Mouse (Mus musculus): ENCODE results near the gene Mtm1. TPM values are rescaled to one million over a fixed set of nuclear protein-coding genes. Genes with fewer than 3 reads are reported as not detected.

Gene Mtm1
- 10 to 100 TPM; 12.0 to 12.7 TPM for total RNA-seq (2021)
- long read RNA-seq, experiment 1, transcript Mtm1-203 (15 exons, 3,379 nt), result major isoform, 5 of 9 reads
- long read RNA-seq, experiment 1, partial matches to known transcripts, result 1 of 9 reads
- long read RNA-seq, experiment 1, other reads (novel, unspliced or antisense), result 3 of 9 reads
- long read RNA-seq, experiment 2, transcript Mtm1-203 (15 exons, 3,379 nt), result major isoform, 9 of 11 reads
- long read RNA-seq, experiment 2, partial matches to known transcripts, result 2 of 11 reads
- long read RNA-seq, experiment 2, other reads (novel, unspliced or antisense), result 0 of 11 reads

DNA sequence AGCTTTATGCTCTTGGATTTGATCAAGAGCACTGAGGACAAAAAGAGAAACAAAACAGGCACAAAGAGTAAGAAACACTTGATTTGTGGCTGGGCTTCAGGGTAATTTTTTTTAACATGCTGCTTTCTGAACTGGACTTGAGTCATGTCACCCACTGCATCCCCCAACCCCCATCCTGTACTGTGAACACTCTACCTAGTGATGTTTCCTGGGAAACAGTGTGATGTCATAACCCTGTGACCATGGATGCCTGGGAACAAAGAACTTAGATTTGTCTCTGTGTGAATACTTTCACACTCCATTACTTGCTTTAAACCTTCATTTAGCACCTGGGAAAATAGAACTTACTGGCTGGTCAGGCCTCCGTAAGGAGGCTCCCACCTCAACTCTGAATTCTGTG lies at the start of gene Mtm1:
Gene Mtm1, plus strand, starts transcription at position 301 of the 400 bp plus-strand sequence.
- intact Hi-C loops (cut with DNase I), result loop anchor here (10.0 kb wide), 1 partner anchor 156 kb away; the partner anchor contains the start of gene Mamld1
- no peak for DNase-seq

DNA sequence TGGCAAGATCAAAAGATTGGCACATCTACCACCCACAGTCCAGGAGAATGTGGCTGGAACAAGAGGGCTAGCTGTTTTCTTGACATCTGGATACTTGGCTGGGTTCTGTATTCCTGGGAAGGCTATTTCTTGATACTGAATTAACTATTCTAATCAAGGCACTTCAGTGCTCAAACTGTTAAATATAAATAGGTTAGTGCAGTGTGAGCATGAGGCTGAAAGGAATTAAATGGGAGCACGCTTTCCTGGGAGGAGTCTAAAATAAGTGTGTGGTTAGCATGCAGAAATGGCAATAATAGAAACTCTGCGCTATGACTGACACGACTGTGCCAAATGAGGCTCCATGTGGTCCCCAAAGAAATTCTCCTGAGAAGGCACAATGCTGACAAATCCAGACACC lies 29.0 kb upstream of the Mtm1 start:
- intact Hi-C loops (cut with DNase I), result no loop called here
- DNase-seq, result no peak

DNA sequence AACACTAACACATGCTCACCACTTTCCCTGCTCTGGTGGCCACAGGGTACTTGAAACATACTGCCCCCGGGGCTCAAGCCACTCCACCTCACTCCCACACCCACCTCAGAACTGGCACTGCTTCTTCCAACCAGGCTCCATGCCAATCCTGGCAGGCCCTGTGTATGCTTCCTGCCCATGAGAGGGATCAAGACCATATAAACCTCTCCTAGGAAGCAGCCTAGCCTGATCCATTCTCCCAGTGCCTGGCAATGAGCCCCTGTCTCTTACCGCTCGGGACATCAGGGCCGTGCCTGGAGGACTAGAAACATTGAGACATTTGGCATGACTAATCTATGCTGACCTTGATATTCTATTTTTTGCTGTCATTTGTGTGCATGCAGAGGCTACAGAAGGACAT lies 26.9 kb upstream of the Mtm1 start:
- intact Hi-C loops (cut with DNase I), result no loop called here
- no peak for DNase-seq

DNA sequence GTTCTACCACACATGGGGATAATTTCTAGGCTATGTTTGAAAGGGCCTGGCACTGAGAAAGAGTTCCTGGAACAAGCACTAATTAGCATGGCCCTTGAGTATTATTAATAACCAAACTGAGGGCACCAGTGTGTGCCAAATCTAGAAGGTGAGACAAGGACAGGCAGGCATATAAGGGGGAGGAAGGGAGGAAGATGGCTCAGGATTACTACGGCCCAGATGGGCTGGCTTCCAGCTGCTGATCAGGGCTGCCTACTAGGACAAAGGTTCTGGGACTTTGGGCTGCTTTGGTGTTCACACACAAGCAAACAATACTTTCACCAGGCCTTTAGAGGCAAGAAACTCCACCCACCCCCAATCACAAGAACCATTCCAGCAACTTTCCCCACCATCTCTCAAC lies 24.2 kb upstream of the Mtm1 start:
- intact Hi-C loops (cut with DNase I), result no loop called here
- DNase-seq, result no peak

DNA sequence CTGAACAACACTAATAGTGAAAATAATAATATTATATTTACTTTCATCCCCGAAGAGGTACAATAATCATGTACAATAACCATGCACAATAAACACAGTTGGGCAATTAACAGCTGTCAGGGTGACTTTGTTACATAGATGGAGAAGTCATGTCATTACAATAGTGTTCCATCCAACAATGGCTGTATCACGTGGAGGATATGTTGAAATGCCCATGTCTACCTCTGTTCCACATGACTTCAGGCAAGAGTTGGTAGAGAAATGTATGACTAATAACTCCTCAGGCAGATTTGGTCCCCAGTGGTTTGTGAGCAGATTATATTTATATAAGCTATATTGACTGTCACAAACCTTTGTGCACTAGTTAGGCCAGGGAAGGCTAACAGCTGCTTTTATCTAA lies 5.8 kb upstream of the Mtm1 start:
- intact Hi-C loops (cut with DNase I), result no loop called here
- DNase-seq, result no peak

DNA sequence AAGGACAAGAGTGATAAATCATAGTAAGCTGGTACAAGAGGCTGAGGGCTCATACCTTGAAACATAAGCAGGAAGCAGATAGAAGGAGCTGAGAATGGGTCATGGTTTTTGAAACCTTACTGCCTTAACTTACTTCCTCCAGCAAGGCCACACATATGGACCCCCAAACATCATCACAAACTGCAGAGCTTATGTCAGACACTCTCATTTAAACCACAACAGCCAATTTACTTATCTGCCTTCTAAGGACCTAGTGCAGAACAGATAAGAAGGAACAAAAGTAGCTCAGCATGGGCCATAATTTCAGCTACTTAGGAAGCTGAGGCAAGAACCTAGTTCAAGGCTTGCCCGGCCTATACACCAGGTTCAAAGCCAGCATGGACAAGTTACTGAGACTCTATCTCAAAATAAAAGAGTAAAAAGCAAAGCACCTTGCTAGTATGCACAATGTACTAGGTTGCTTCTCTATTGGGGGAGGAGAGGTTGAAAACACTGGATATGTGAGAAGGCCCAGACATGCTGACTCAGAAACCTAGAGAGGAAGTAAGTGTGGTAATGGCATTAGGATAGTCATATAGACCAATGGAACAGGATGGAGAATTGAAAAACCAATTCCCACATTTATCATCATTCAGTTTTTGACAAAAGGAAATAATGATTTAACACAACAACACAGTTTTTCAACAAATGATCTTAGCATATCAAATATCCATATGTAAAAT lies 4.6 kb upstream of the Mtm1 start:
- DNase-seq, result no peak
- intact Hi-C loops (cut with DNase I), result no loop called here

DNA sequence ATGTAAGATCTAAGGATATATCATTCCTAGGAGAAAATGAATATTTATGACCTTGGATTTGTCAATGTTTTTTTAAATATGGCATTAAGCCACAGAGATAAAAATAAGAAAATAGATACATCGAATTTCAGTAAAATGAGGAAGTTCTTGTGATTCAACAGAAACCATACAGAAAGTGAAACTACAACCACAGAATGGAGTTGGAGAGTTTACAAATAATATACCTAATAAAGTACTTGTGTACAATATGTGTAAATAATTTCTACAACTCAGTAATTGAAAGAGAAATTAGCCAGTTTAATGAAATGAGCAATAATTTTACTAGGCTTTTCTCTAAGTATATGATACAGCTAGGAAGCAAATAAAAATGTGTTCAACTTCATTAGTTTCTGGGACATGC lies 4.0 kb upstream of the Mtm1 start:
- intact Hi-C loops (cut with DNase I), result no loop called here

DNA sequence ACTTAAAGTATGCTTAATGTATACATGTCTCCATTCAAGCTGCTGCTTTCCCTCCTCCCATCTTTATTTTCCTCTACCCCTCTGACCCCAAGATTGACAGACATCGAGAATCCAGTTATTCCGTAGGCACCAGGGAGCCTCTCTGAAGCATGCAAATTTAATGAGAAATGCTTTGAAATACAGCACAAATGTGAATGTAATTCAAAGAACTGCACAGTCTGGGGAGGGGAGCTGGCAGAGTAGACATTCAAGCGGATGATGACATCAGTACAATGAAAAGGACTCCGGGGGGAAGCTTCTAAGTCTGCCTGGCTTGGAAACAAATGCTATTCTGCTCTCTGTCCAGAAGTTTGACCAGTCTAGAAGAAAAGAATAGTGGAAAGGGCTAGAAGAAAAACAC lies 2.3 kb downstream of the Mtm1 start:
- intact Hi-C loops (cut with DNase I), result loop anchor here (10.0 kb wide), 1 partner anchor 158 kb away; the partner anchor contains the start of gene Mamld1
- no peak for DNase-seq

More for the DNA sequence above, 4.0 kb upstream of the Mtm1 start:
- no peak for DNase-seq

DNA sequence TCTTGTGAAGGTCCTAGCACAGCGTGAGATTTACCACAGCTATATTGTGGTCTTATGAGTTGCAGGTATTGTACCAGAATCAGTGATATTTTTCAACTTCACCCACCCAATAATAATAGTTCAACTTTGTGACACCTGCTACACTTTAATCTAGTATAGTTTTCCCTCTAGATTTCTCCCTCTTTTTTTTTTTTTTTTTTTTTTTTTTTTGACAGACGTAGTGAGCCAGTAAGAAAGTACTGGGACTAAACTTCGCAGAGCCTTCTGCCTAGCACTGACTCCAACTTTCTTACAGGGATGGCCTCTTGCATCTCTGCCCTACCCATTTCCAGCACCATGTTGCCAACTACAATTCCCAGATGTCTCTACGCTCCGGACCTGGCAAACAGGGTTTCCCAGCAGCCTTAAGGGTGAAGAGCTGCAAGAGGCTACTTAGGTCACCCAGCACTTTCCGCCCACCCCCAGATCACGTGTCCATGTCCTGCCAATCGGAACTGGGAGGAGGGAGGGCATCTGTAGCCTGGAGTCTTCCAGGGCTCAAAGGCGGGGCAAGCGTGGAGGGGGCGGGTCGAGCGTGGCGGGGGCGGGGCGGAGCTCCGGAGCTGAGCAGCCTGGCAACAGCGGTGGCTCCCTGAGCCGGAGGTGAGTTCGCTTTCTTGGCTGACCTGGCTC lies 4.0 kb downstream of the Mtm1 start:
- peak; percentile 63 to 83 for DNase-seq
- intact Hi-C loops (cut with DNase I), result loop anchor here (10.0 kb wide), 1 partner anchor 160 kb away; the partner anchor contains the start of gene Mamld1

DNA sequence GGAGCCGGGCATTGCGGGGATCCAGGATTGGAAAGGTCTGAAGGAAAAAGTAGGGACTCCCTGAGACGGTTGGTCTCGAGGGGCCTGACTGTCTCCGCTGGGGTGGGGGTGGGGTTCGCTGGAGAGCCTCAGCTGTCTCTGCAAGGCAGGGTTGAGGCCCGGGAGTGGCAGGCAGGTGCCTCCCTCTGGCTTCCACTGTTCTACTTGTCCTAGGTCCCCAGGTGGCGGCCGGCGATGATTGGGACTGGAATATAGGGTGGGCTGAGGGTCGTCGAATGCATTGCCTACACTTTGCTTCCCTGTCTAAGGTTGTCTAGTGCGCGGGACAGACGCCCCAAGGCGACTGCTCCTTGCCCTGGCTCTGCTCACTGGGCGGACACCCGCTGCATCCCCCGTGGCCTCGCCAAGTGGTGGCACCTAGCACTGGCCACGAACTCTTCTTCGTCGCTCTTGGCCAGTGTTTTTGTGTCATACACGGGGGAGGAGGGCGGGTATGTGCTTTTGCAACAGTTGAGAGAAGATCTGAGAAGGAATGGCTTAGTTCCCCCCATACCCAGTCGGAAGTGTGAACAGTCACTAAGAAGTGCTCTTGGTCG lies 4.6 kb downstream of the Mtm1 start:
- intact Hi-C loops (cut with DNase I), result loop anchor here (10.0 kb wide), 1 partner anchor 160 kb away; the partner anchor contains the start of gene Mamld1
- peak in 1 of 2 experiments; percentile 6 for DNase-seq

DNA sequence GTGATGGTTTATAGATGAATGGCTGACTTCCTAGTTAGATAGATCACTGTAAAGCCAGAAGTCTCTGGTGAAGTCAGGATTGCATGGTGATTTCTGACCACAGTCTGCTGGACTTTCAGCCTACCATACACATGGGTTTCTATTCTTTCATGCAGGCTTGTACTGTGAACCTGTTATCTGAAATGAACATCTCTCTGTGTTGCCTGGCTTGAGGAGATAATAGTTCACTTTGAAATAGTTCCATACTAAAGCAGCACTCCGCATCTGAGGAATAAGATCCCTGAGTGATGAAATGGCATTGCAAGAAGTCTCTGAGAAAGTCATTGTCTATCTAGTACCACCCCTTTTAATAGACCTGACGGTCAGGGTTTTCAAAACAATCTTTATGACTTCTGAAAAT lies 6.3 kb downstream of the Mtm1 start:
- intact Hi-C loops (cut with DNase I), result loop anchor here (10.0 kb wide), 1 partner anchor 162 kb away; the partner anchor contains the start of gene Mamld1

DNA sequence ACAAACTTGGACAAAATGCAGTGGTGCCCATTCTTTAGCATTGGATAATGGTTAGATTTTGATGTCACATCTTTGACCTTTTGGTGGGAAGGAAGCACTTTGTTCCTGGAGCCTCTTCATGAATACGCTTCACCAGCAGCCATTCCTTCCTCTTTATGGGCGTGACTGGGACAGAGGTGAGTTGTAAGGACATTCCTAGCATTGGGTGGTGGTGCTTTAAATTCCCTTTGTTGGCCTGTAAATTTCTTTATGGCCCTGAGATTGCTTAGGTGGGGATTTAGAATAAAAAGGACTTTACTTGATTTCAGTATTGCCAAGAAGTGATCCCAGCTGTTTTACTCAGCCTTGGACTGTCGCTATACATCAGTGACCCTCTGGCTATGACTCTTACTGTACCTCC lies 8.3 kb downstream of the Mtm1 start:
- intact Hi-C loops (cut with DNase I), result loop anchor here (10.0 kb wide), 1 partner anchor 164 kb away; the partner anchor contains the start of gene Mamld1
- DNase-seq, result no peak

More for the DNA sequence above, 6.3 kb downstream of the Mtm1 start:
- no peak for DNase-seq

DNA sequence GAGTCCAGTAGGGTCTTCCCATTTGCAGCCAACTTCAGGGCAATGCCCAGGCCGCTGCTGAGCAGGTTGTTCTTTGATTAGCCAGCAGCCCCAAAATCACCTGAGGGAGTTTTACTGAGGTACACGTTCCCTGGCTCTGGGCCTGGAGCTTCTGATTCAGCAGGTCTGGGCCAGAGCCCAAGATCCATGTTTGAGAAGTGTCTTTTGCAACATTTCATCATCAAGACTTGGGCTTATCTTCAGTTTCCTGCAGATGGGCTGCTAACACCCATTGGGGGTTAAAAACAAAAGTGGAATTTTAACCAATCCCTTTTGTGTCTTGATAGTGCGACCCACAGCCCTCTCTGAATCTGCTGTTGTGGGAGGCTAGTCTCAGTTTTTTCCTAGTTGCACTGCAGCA lies 10.3 kb downstream of the Mtm1 start:
- no peak for DNase-seq
- intact Hi-C loops (cut with DNase I), result no loop called here

DNA sequence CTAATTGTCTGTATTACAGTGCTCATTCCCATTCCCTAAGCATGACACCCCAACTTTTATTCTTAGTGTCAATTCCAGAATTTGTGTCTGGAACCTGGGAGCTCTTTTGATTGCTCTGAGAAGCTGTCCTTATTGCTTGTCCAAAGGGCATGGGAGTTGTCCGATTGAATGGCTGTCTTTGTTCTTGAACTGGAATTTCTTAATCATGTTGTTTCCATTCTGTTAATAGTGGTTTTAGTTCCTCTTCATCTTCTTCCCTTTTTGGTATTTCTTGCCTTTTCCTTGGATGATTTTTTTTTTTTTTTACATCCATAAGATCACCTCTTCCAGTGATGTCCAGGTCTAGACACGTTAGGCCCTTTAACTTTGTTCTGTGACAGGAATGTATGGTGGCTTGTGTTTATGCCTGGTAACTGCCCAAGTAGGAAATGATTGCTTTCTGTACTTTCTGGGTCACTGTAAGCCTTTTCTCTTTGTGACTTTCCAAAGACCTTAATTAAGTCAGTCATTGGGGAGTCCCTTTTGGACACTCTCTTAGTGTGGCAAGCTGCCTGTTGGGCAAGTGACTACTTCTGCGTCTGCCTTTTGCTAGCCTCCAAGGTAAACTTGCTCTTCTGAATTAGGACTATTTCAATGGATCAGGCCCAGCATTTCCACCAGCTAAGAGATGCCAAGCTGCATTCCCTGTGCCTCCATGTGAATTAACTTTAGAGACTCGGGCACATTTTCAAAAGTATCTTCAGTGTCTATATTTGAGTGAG lies 12.3 kb downstream of the Mtm1 start:
- DNase-seq, result no peak
- intact Hi-C loops (cut with DNase I), result no loop called here

DNA sequence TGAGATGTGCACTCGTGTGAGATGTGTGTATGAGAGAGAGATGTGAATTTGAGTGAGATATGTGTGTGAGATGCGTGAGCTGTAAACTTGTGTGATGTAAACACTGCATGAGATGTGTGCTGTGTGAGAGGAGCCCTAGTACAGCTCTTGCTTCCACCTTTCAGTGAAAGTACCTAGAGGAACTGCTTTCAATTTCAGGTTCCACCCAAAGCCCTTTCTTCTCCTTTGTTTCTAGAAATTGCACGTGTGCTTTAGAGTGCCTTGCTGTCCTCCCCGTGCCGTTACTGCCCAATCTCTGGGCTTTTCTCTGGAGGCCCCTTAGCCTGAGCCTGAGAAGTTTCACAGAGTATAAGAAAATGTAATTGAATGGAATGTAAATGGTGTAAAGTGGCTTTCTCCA lies 16.3 kb downstream of the Mtm1 start:
- no peak for DNase-seq
- intact Hi-C loops (cut with DNase I), result no loop called here

DNA sequence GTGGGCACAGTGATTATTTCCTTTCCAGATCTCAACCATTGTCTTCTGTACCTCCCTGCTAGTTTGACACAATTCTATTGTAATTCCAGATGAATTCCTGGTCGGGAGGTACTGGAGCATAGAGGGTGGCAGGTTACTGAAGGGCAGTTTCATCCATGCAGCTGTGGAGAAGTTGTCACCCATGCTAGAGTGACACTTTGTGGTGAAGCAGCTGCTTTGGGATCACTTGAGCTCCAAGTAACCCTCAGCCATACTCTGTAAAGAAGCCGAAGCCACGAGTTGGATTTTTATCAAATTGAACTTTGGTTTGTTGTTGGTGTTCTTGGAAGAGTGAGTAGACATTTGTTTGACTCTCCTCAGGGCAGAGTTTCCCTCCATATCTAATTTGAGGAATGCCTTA lies 17.6 kb downstream of the Mtm1 start:
- DNase-seq, result no peak
- intact Hi-C loops (cut with DNase I), result no loop called here

DNA sequence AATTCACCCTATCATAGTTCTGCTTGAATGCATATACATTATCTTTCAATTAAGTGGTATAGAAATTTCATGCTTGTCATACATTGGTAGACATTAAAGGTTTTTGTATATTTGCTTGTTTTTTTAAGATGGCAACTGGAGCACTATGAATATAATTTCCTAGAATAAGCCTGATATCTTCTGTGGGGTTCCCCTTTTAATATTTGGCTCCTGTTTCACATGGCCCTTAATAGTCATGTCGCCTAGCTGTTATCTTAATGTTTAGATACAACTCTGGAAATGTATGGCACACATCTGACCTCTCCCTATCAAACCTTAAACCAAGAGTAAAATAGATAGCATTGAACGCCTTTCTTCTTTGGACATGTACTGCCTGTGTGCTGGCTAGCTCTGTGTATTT lies 20.3 kb downstream of the Mtm1 start:
- intact Hi-C loops (cut with DNase I), result no loop called here
- no peak for DNase-seq

DNA sequence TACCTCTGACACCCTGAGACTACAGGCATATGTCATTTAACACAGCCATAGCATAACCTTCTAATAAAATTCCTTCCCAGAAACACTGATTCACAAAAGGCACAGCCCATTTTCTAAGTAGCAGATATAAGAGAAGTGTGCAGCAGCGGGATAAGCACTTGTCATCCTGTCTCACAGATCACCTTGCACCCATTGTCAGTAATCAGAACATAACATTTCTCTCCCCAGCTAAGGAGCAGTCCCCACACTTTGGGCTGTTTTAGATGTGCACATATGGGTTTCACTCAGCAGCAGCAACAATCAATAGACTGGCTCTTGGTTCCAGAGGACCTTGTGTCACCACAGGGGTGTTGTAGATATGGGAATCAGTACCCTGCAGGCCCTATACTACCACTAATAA lies 45.9 kb downstream of the Mtm1 start:
- intact Hi-C loops (cut with DNase I), result no loop called here
- DNase-seq, result no peak

DNA sequence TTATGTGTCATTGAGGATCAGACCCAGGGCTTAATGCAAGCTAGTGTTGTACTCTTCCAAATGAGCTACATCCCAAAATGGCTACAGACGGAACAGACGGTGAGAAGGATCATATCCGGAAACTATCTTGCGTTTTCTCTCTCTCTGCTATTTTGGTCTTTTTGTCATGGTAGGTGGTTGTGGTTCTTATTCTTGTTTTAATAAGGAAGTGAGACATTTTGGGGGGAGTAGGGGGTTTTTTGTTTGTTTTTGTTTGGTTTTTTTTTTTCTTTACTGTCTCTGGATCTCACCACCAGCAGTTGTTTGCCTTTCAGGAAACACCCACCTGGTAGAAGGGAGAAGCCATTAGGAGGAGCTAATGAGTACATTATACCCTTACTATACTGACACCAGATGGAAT lies 50.3 kb downstream of the Mtm1 start:
- no peak for DNase-seq
- intact Hi-C loops (cut with DNase I), result no loop called here

DNA sequence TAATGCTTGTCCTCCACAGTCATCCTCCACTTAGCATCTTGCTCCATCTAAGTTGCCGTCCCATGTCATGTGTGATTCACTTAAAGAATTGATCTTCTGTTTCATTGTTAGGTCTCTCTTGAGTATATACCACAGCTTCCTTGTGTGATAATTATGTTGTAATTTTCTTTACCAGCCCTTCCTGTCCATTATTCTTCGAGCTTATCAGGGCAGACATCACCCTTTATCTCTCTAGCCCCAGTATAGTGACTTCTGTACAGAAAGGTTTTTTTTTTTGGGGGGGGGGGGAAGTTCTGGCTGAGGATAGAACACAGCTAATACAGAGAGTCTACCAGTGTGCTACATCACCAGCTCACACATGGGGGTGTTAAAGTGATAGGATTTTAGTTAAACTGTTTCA lies 53.7 kb downstream of the Mtm1 start:
- DNase-seq, result no peak
- intact Hi-C loops (cut with DNase I), result no loop called here

All from gastrocnemius, postnatal 36 days (tissue).